Mouse (Mus musculus) MEL (cell line): ENCODE data around the gene Rpap1. TPM values are rescaled to one million over a fixed set of nuclear protein-coding genes. Genes with fewer than 3 reads are reported as not detected.

Source experiments
- DNase-seq: peaks from one replicate; pipeline ENCODE4 v3.0.0; 2011; ENCODE audit warnings: low read depth, low spot score
- H3K27ac ChIP-seq: 2 replicates; pipeline ENCODE4 v1.5.1; 2012; ENCODE audit warnings: low read depth, mild to moderate bottlenecking, control low read depth, low read length, moderate library complexity; ENCODE audit not compliant: control insufficient read depth
- H3K27me3 ChIP-seq, 2 experiments: fragments of 150-350 bp in 1 of 2; sonication (generic) in 1 of 2; 2 replicates each; pipeline ENCODE4 v1.6.1; 2012; ENCODE audit warnings: low read length in 2 of 2, mild to moderate bottlenecking in 2 of 2, improper control_type of control experiment in 1 of 2, moderate library complexity in 1 of 2; ENCODE audit not compliant: insufficient read depth in 2 of 2, control insufficient read depth in 1 of 2
- H3K36me3 ChIP-seq, 2 experiments: 2 replicates each; pipeline ENCODE4 v1.6.1; 2012 to 2014; ENCODE audit warnings: low read length in 2 of 2, improper control_type of control experiment in 1 of 2, inconsistent platforms in 1 of 2, mild to moderate bottlenecking in 1 of 2; ENCODE audit not compliant: insufficient read depth in 2 of 2, control insufficient read depth in 1 of 2
- H3K4me1 ChIP-seq, 2 experiments: fragments of 150-350 bp in 1 of 2; sonication (generic) in 1 of 2; 2 replicates each; pipeline ENCODE4 v1.6.1; 2012; ENCODE audit warnings: low read length in 2 of 2, improper control_type of control experiment in 1 of 2, mild to moderate bottlenecking in 1 of 2; ENCODE audit not compliant: insufficient read depth in 2 of 2, control insufficient read depth in 1 of 2
- H3K4me3 ChIP-seq, 2 experiments: fragments of 150-350 bp in 1 of 2; sonication (generic) in 1 of 2; 2 replicates each; pipeline ENCODE4 v1.5.1; 2012; ENCODE audit warnings: low read depth in 2 of 2, low read length in 2 of 2, mild to moderate bottlenecking in 2 of 2, moderate library complexity in 2 of 2, control low read depth in 1 of 2, improper control_type of control experiment in 1 of 2; ENCODE audit not compliant: control insufficient read depth in 1 of 2, insufficient read depth in 1 of 2
- H3K79me2 ChIP-seq: 2 replicates; pipeline ENCODE4 v1.6.1; 2012; ENCODE audit warnings: mild to moderate bottlenecking, low read length, moderate library complexity; ENCODE audit not compliant: control insufficient read depth, poor library complexity, insufficient read depth
- H3K9ac ChIP-seq: 2 replicates; pipeline ENCODE4 v1.6.1; 2012; ENCODE audit warnings: low read depth, mild to moderate bottlenecking, control low read depth, low read length, moderate library complexity; ENCODE audit not compliant: control insufficient read depth, poor library complexity, severe bottlenecking
- H3K9me3 ChIP-seq: fragments of 150-350 bp; sonication (generic); replicated peaks from 2 replicates; pipeline ENCODE4 v1.6.1; 2012; ENCODE audit warnings: mild to moderate bottlenecking, low read length, improper control_type of control experiment, moderate library complexity; ENCODE audit not compliant: insufficient read depth
- BHLHE40 ChIP-seq: IDR thresholded peaks from 2 replicates; pipeline ENCODE4 v1.6.1; 2012; ENCODE audit warnings: low read depth, mild to moderate bottlenecking, inconsistent platforms, low read length, improper control_type of control experiment, borderline replicate concordance
- CTCF ChIP-seq, 3 experiments: IDR thresholded peaks in 2 of 3; conservative IDR thresholded peaks in 1 of 3; 2 replicates each; pipeline ENCODE4 v1.5.1; 2011 to 2012; ENCODE audit warnings: low read length in 3 of 3, low read depth in 2 of 3, mild to moderate bottlenecking in 2 of 3, improper control_type of control experiment in 1 of 3, inconsistent platforms in 1 of 3, mixed read lengths in 1 of 3, moderate library complexity in 1 of 3; ENCODE audit not compliant: control insufficient read depth in 1 of 3, insufficient read depth in 1 of 3, poor library complexity in 1 of 3, severe bottlenecking in 1 of 3
- E2F4 ChIP-seq: IDR thresholded peaks from 2 replicates; pipeline ENCODE4 v1.6.1; 2011; ENCODE audit warnings: low read depth, low read length, improper control_type of control experiment, borderline replicate concordance
- EP300 ChIP-seq, 2 experiments: IDR thresholded peaks; 2 replicates each; pipeline ENCODE4 v1.6.1; 2011; ENCODE audit warnings: improper control_type of control experiment in 2 of 2, low read length in 2 of 2, low read depth in 1 of 2, mild to moderate bottlenecking in 1 of 2
- GABPA ChIP-seq: IDR thresholded peaks from 2 replicates; pipeline ENCODE4 v1.6.1; 2012; ENCODE audit warnings: low read depth, mild to moderate bottlenecking, inconsistent platforms, low read length, improper control_type of control experiment, moderate library complexity
- HCFC1 ChIP-seq: IDR thresholded peaks from 2 replicates; pipeline ENCODE4 v1.6.1; 2012; ENCODE audit warnings: low read depth, mild to moderate bottlenecking, inconsistent platforms, low read length, improper control_type of control experiment, moderate library complexity
- JUND ChIP-seq: IDR thresholded peaks from 2 replicates; pipeline ENCODE4 v1.6.1; 2011; ENCODE audit warnings: low read depth, mild to moderate bottlenecking, improper control_type of control experiment, low read length
- MAX ChIP-seq: IDR thresholded peaks from 2 replicates; pipeline ENCODE4 v1.6.1; 2011; ENCODE audit warnings: low read length, improper control_type of control experiment
- MEF2A ChIP-seq: IDR thresholded peaks from 2 replicates; pipeline ENCODE4 v1.6.1; 2014; ENCODE audit warnings: low read depth, mild to moderate bottlenecking, inconsistent platforms, low read length, improper control_type of control experiment; ENCODE audit not compliant: poor library complexity, insufficient replicate concordance, severe bottlenecking; ENCODE audit errors: extremely low read depth
- MXI1 ChIP-seq: IDR thresholded peaks from 2 replicates; pipeline ENCODE4 v1.6.1; 2011; ENCODE audit warnings: mild to moderate bottlenecking, low read depth, low read length, improper control_type of control experiment
- MYB ChIP-seq: IDR thresholded peaks from 2 replicates; pipeline ENCODE4 v1.6.1; 2011; ENCODE audit warnings: mild to moderate bottlenecking, low read depth, low read length, improper control_type of control experiment
- MYC ChIP-seq: IDR thresholded peaks from 2 replicates; pipeline ENCODE4 v1.6.1; 2011; ENCODE audit warnings: low read depth, mild to moderate bottlenecking, low read length, improper control_type of control experiment, moderate library complexity
- NRF1 ChIP-seq: IDR thresholded peaks from 2 replicates; pipeline ENCODE4 v1.6.1; 2014; ENCODE audit warnings: low read depth, mild to moderate bottlenecking, inconsistent platforms, low read length, improper control_type of control experiment, moderate library complexity; ENCODE audit not compliant: poor library complexity, insufficient read depth, severe bottlenecking
- POLR2A ChIP-seq, 2 experiments: IDR thresholded peaks; 2 replicates each; pipeline ENCODE4 v1.6.1; 2011 to 2012; ENCODE audit warnings: low read length in 2 of 2, mild to moderate bottlenecking in 2 of 2, control low read depth in 1 of 2, improper control_type of control experiment in 1 of 2, low read depth in 1 of 2, moderate library complexity in 1 of 2; ENCODE audit not compliant: control insufficient read depth in 1 of 2, insufficient read depth in 1 of 2, poor library complexity in 1 of 2
- POLR2AphosphoS2 ChIP-seq: IDR thresholded peaks from 2 replicates; pipeline ENCODE4 v1.6.1; 2011; ENCODE audit warnings: low read length, improper control_type of control experiment
- POLR2AphosphoS5 ChIP-seq: IDR thresholded peaks from 2 replicates; pipeline ENCODE4 v1.6.1; 2012; ENCODE audit warnings: low read depth, borderline replicate concordance, mild to moderate bottlenecking, inconsistent platforms, low read length, moderate library complexity, mixed read lengths
- RCOR1 ChIP-seq: IDR thresholded peaks from 2 replicates; pipeline ENCODE4 v1.6.1; 2012; ENCODE audit warnings: low read depth, mild to moderate bottlenecking, inconsistent platforms, low read length, improper control_type of control experiment
- SIN3A ChIP-seq: IDR thresholded peaks from 2 replicates; pipeline ENCODE4 v1.6.1; 2012; ENCODE audit warnings: low read length, improper control_type of control experiment, inconsistent platforms
- SMC3 ChIP-seq: IDR thresholded peaks from 2 replicates; pipeline ENCODE4 v1.6.1; 2011; ENCODE audit warnings: low read depth, low read length, improper control_type of control experiment
- TAL1 ChIP-seq: IDR thresholded peaks from 2 replicates; pipeline ENCODE4 v1.6.1; 2012; ENCODE audit warnings: mild to moderate bottlenecking, inconsistent platforms, low read length, moderate library complexity, mixed read lengths
- TBP ChIP-seq: IDR thresholded peaks from 2 replicates; pipeline ENCODE4 v1.8.0; 2011; ENCODE audit warnings: low read depth, low read length, improper control_type of control experiment
- TCF12 ChIP-seq: IDR thresholded peaks from 2 replicates; pipeline ENCODE4 v1.6.1; 2014; ENCODE audit warnings: low read depth, mild to moderate bottlenecking, inconsistent platforms, low read length, improper control_type of control experiment, moderate library complexity
- UBTF ChIP-seq: IDR thresholded peaks from 2 replicates; pipeline ENCODE4 v1.6.1; 2012; ENCODE audit warnings: low read depth, mild to moderate bottlenecking, inconsistent platforms, low read length, improper control_type of control experiment, moderate library complexity, borderline replicate concordance; ENCODE audit not compliant: insufficient read depth
- USF1 ChIP-seq: IDR thresholded peaks from 2 replicates; pipeline ENCODE4 v1.6.1; 2014; ENCODE audit warnings: low read depth, mild to moderate bottlenecking, inconsistent platforms, low read length, improper control_type of control experiment, moderate library complexity
- USF2 ChIP-seq, 2 experiments: IDR thresholded peaks; 2 replicates each; pipeline ENCODE4 v1.6.1; 2011 to 2012; ENCODE audit warnings: improper control_type of control experiment in 2 of 2, low read length in 2 of 2, borderline replicate concordance in 1 of 2, inconsistent platforms in 1 of 2, low read depth in 1 of 2, mild to moderate bottlenecking in 1 of 2; ENCODE audit not compliant: insufficient read depth in 1 of 2
- ZC3H11A ChIP-seq: IDR thresholded peaks from 2 replicates; pipeline ENCODE4 v1.6.1; 2012; ENCODE audit warnings: low read depth, mild to moderate bottlenecking, inconsistent platforms, low read length, improper control_type of control experiment
- ZMIZ1 ChIP-seq: IDR thresholded peaks from 2 replicates; pipeline ENCODE4 v1.6.1; 2012; ENCODE audit warnings: low read depth, mild to moderate bottlenecking, inconsistent platforms, low read length, improper control_type of control experiment, moderate library complexity
- ZNF384 ChIP-seq: IDR thresholded peaks from 2 replicates; pipeline ENCODE4 v1.6.1; 2012; ENCODE audit warnings: low read depth, mild to moderate bottlenecking, inconsistent platforms, low read length, improper control_type of control experiment
- polyA plus RNA-seq, 2 experiments: library from polyadenylated mRNA; stranded (reverse) in 1 of 2; unstranded in 1 of 2; fragments of >175 nt in 1 of 2; fragments of >200 nt in 1 of 2; gene quantifications; 2 replicates each; pipeline versions ENCODE4 v1.2.1 to v1.2.4; 2012; ENCODE audit warnings: low replicate concordance in 2 of 2, low read depth in 1 of 2; ENCODE audit not compliant: insufficient read length in 2 of 2, insufficient read depth in 1 of 2, missing spikeins in 1 of 2
- total RNA-seq: library from RNA; depleted of rRNA; stranded (reverse); fragments of 300-350 nt; gene quantifications from 2 replicates; pipeline ENCODE4 v1.2.3, GENCODE M21; 2012

Rpap1 gene
- total and polyA plus RNA-seq, 3 experiments: 12.9 to 26.8 TPM; not detected in 1

- Histone ChIP-seq H3K36me3 (no peaks in the 10 kb centered on the region), H3K4me1 (no peaks in the 10 kb centered on the region), H3K27ac (no peak overlapping the region), H3K9ac (no peak overlapping the region), H3K79me2 (no peaks in the 10 kb centered on the region), H3K27me3 (no peaks in the 10 kb centered on the region), H3K4me3 (no peak overlapping the region), H3K9me3 (no peaks in the 10 kb centered on the region)
- TF ChIP-seq GABPA (no peak), MAX (no peak), ZNF384 (no peak), MEF2A (no peak), TCF12 (no peak), USF2 (IDR thresholded peaks at IDR 0.05; ENCODE audit: borderline replicate concordance in 1 of 2, insufficient read depth in 1 of 2, low read depth in 1 of 2, low read length in 2 of 2) (no peak), POLR2AphosphoS2 (no peak), UBTF (no peak), RCOR1 (no peak), SIN3A (no peak), TBP (no peak), HCFC1 (no peak), MXI1 (no peak), EP300 (IDR thresholded peaks at IDR 0.05; ENCODE audit: low read depth in 1 of 2, low read length in 2 of 2) (no peak), CTCF (IDR thresholded peaks at IDR 0.05 in 2 of 3, conservative IDR thresholded peaks at IDR 0.05 in 1 of 3; ENCODE audit: control insufficient read depth in 1 of 3, insufficient read depth in 1 of 3, low read depth in 2 of 3, low read length in 3 of 3, poor library complexity in 1 of 3, severe bottlenecking in 1 of 3) (no peak), TAL1 (no peak)
- DNase-seq: no peak
These were observed 21.1 kb upstream of the Rpap1 start for GRCm38 (mm10) chr2:119808438-119808837.

DNA sequence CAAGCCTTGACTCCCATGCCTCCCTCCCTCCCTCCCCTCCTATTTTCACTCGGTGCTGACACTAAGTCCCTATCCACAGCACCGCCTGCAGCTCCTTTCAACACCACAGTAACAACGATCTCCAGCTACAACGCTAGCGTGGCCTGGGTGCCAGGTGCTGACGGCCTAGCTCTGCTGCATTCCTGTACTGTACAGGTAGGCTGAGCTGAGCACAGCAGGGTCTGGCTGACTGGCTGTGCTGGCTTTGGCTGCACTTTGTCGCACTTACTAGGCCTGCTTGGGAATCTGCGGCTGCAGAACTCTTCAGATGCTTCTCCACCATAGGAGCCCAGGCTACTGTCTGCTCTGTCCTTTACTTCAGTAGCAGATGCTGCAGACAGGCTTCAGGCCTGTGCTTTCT is 18.2 kb upstream of the Rpap1 start:
- Histone ChIP-seq H3K27me3 (no peaks in the 10 kb centered on the region), H3K4me1 (peaks cover 0 to 1% of the 10 kb centered on the region in 2 experiments; a peak in 2 of 4 replicates), H3K27ac (no peak overlapping the region), H3K36me3 (no peaks in the 10 kb centered on the region), H3K9ac (no peak overlapping the region), H3K4me3 (no peak overlapping the region), H3K9me3 (no peaks in the 10 kb centered on the region), H3K79me2 (no peaks in the 10 kb centered on the region)
- TF ChIP-seq EP300 (IDR thresholded peaks at IDR 0.05; ENCODE audit: low read depth in 1 of 2, low read length in 2 of 2) (no peak), JUND (no peak), E2F4 (no peak), NRF1 (no peak), MYC (no peak), BHLHE40 (no peak), MEF2A (no peak), POLR2AphosphoS5 (no peak), USF1 (no peak), TAL1 (no peak), UBTF (no peak), SMC3 (no peak), TBP (no peak), ZC3H11A (no peak), POLR2A (IDR thresholded peaks at IDR 0.05; ENCODE audit: control insufficient read depth in 1 of 2, insufficient read depth in 1 of 2, low read depth in 1 of 2, low read length in 2 of 2, poor library complexity in 1 of 2) (no peak), ZMIZ1 (no peak), MAX (no peak), HCFC1 (no peak), MYB (no peak)
- no peak for DNase-seq
